Mouse (Mus musculus): ENCODE data around the gene Ano10.

The Ano10 gene

GRCm38 (mm10) chr9:122244080-122244799, 50.0 kb downstream of the Ano10 start:
- DNase-seq: peak; percentile 34

GRCm38 (mm10) chr9:122243297-122243696, 50.9 kb downstream of the Ano10 start:
- DNase-seq: no peak

GRCm38 (mm10) chr9:122242856-122243255, 51.4 kb downstream of the Ano10 start:
- DNase-seq: no peak

GRCm38 (mm10) chr9:122241812-122242400, 52.3 kb downstream of the Ano10 start:
- no peak for DNase-seq

- DNase-seq: no peak
Observed at GRCm38 (mm10) chr9:122240629-122241199, 53.5 kb downstream of the Ano10 start.

- DNase-seq: no peak
Observed at GRCm38 (mm10) chr9:122234741-122235140, 59.5 kb downstream of the Ano10 start.

- no peak for DNase-seq
Observed at GRCm38 (mm10) chr9:122233972-122234345, 60.3 kb downstream of the Ano10 start.

GRCm38 (mm10) chr9:122233316-122233971, 60.8 kb downstream of the Ano10 start:
- DNase-seq: no peak

- DNase-seq: no peak
Observed at GRCm38 (mm10) chr9:122232912-122233311, 61.3 kb downstream of the Ano10 start.

GRCm38 (mm10) chr9:122230701-122231100, 63.5 kb downstream of the Ano10 start:
- DNase-seq: no peak

- no peak for DNase-seq
Observed at GRCm38 (mm10) chr9:122226419-122226818, 67.8 kb downstream of the Ano10 start.

- DNase-seq: peak; percentile 17
Observed at GRCm38 (mm10) chr9:122225309-122225708, 68.9 kb downstream of the Ano10 start.

- no peak for DNase-seq
Observed at GRCm38 (mm10) chr9:122223005-122223404, 71.2 kb downstream of the Ano10 start.

GRCm38 (mm10) chr9:122219934-122220333, 74.3 kb downstream of the Ano10 start:
- no peak for DNase-seq

- DNase-seq: no peak
Observed at GRCm38 (mm10) chr9:122216945-122217529, 77.2 kb downstream of the Ano10 start.

- DNase-seq: no peak
Observed at GRCm38 (mm10) chr9:122215118-122215517, 79.1 kb downstream of the Ano10 start.

- DNase-seq: no peak
Observed at GRCm38 (mm10) chr9:122208311-122208710, 85.9 kb downstream of the Ano10 start.

- DNase-seq: no peak
Observed at GRCm38 (mm10) chr9:122205543-122206200, 88.6 kb downstream of the Ano10 start.

GRCm38 (mm10) chr9:122204508-122204907, 89.7 kb downstream of the Ano10 start:
- DNase-seq: no peak

GRCm38 (mm10) chr9:122199253-122199652, 95.0 kb downstream of the Ano10 start:
- DNase-seq: peak; percentile 50

GRCm38 (mm10) chr9:122198621-122199020, 95.6 kb downstream of the Ano10 start:
- DNase-seq: no peak

GRCm38 (mm10) chr9:122197021-122197420, 97.2 kb downstream of the Ano10 start:
- DNase-seq: no peak
